ENCODE assay signal across 29 mouse cellular contexts in the genomic region with DNA sequence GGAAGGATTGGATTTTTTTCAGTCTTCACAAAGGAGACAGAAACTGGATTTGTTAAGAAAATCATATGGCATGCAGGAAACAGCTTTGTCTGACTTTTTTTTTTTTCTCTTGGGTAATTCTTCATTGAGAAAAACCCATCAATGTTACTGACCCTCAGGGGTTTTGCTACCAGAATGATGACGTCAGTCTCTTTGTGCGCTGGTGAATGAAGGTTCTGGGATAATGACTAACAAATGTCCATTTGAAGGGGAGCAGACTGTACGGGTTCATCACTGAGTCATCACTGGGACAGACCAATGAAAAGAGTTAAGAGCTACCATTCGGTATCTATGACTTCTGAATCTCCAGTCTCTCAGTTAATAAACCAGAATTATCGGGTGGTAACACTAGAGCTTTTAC.
DNase-seq lines count a peak whose midpoint lies in the region; ATAC-seq lines count a peak whose summit lies in the region.
"Had no signal": no experiment of that assay in that cellular context is flagged by ENCODE, and none has a peak within 500 bp of the region (broad histone marks: within the 10 kb centered on the region; RNA-seq: fewer than 3 reads in every experiment).

No protein-coding gene starts in this region.

- peak; percentile 1 for DNase-seq in heart, postnatal 4 days
- no peak for DNase-seq in heart, postnatal 36 days
- DNase-seq in 3T3-L1 (ENCODE audit: low read depth, low spot score) (peak; percentile 86), MN1 (ENCODE audit: low spot score) (peak; percentile 17)
- DNase-seq in embryonic facial prominence, embryonic 14.5 days (ENCODE audit: low spot score), result no peak
- no peak for DNase-seq in urinary bladder, adult 18-20 months (ENCODE audit: low spot score in 2 of 2)
- no peak for DNase-seq in cerebellum, adult 11 months
- DNase-seq: B cell, adult 2 months; cerebellum, adult 9-10 months; embryo, embryonic 11 days; gastrocnemius, adult 2 months; gastrocnemius, postnatal 36 days; heart, adult 18-20 months; kidney, adult 9 months; kidney, postnatal 10 days; layer of hippocampus, adult 9-11 months; liver, postnatal 0 days; lung, postnatal 4 days; right cerebral cortex, postnatal 14 days had no signal

- peak; percentile 24; the same call in 1 of the 2 replicates for ATAC-seq in embryonic facial prominence, embryonic 14.5 days (ENCODE audit: low read depth)
- ATAC-seq: forebrain, embryonic 13.5 days; intestine, postnatal 0 days; liver, embryonic 12.5 days; liver, postnatal 0 days; lung, postnatal 0 days had no signal

- H3K27ac ChIP-seq in embryonic facial prominence, embryonic 14.5 days (replicated peaks; ENCODE audit: low read depth, low read length), result no peak overlapping the region
- H3K27ac ChIP-seq: embryonic facial prominence, embryonic 15.5 days; forebrain, embryonic 13.5 days; gastrocnemius, adult 2 months; hindbrain, embryonic 14.5 days; limb, embryonic 13.5 days; liver, embryonic 12.5 days; neural tube, embryonic 13.5 days; stomach, embryonic 15.5 days had no signal

- H3K9ac ChIP-seq in embryonic facial prominence, embryonic 14.5 days (ENCODE audit: low read depth, low read length), result no peak overlapping the region
- H3K9ac ChIP-seq: embryonic facial prominence, embryonic 15.5 days; forebrain, embryonic 13.5 days; hindbrain, embryonic 14.5 days; limb, embryonic 13.5 days; liver, embryonic 12.5 days; liver, postnatal 0 days; neural tube, embryonic 13.5 days; stomach, embryonic 15.5 days had no signal

- H3K4me1 ChIP-seq in embryonic facial prominence, embryonic 14.5 days (ENCODE audit: control insufficient read depth, insufficient read depth, low read length), result no peaks in the 10 kb centered on the region
- H3K4me1 ChIP-seq: embryonic facial prominence, embryonic 15.5 days; limb, embryonic 13.5 days; liver, embryonic 12.5 days; neural tube, embryonic 13.5 days; stomach, embryonic 15.5 days had no signal

- intact Hi-C loops in heart, postnatal 36 days (cut with DNase I), result no loop called here

- WGBS in embryonic facial prominence, embryonic 14.5 days, result 41% methylated on average over 5 of the region's 5 CpGs

- H3K27me3 ChIP-seq in embryonic facial prominence, embryonic 14.5 days (replicated peaks; ENCODE audit: control insufficient read depth, insufficient read depth, low read length), result no peaks in the 10 kb centered on the region
- H3K27me3 ChIP-seq: embryonic facial prominence, embryonic 15.5 days; forebrain, embryonic 13.5 days; limb, embryonic 13.5 days; liver, embryonic 12.5 days; neural tube, embryonic 13.5 days; stomach, embryonic 15.5 days had no signal

- H3K36me3 ChIP-seq in embryonic facial prominence, embryonic 14.5 days (ENCODE audit: control insufficient read depth, insufficient read depth, low read length), result no peaks in the 10 kb centered on the region
- H3K36me3 ChIP-seq: embryonic facial prominence, embryonic 15.5 days; limb, embryonic 13.5 days; liver, embryonic 12.5 days; neural tube, embryonic 13.5 days; stomach, embryonic 15.5 days had no signal

- no peaks in the 10 kb centered on the region for H3K9me3 ChIP-seq in embryonic facial prominence, embryonic 14.5 days (ENCODE audit: control insufficient read depth, low read length)
- H3K9me3 ChIP-seq: embryonic facial prominence, embryonic 15.5 days; forebrain, embryonic 13.5 days; limb, embryonic 13.5 days; liver, embryonic 12.5 days; neural tube, embryonic 13.5 days; stomach, embryonic 15.5 days had no signal

- no peak overlapping the region for H3K4me3 ChIP-seq in embryonic facial prominence, embryonic 14.5 days (ENCODE audit: low read depth, low read length)
- H3K4me3 ChIP-seq: embryonic facial prominence, embryonic 15.5 days; forebrain, embryonic 13.5 days; gastrocnemius, adult 2 months; limb, embryonic 13.5 days; liver, embryonic 12.5 days; neural tube, embryonic 13.5 days; stomach, embryonic 15.5 days had no signal

- no peak overlapping the region for H3K4me2 ChIP-seq in embryonic facial prominence, embryonic 14.5 days (ENCODE audit: low read depth, low read length)
- H3K4me2 ChIP-seq: embryonic facial prominence, embryonic 15.5 days; forebrain, embryonic 13.5 days; heart, embryonic 11.5 days; hindbrain, embryonic 14.5 days; limb, embryonic 13.5 days; liver, embryonic 12.5 days; neural tube, embryonic 13.5 days; stomach, embryonic 15.5 days had no signal

Comparison
In these comparisons a context has a peak if more than half of its experiments do, and no peak if none do; other contexts are left out.
1. DNase-seq: peak in heart, postnatal 4 days (single experiment), 3T3-L1 (single experiment) and MN1 (single experiment); none in heart, postnatal 36 days (0 of 2), embryonic facial prominence, embryonic 14.5 days (single experiment), urinary bladder, adult 18-20 months (0 of 2) and cerebellum, adult 11 months (single experiment).